Mouse (Mus musculus) neural tube, embryonic 13.5 days (tissue): ENCODE data around the gene Rps12-ps3. TPM values are rescaled to one million over a fixed set of nuclear protein-coding genes. Genes with fewer than 3 reads are reported as not detected.

Experiments
- polyA plus RNA-seq: library from polyadenylated mRNA; unstranded; fragments of >200 nt; fragmentation: Nextera tagmentation; extraction: Ambion mirVana; gene quantifications from 2 replicates; pipeline ENCODE4 v1.2.1, GENCODE M21; 2015

The Rps12-ps3 gene
- polyA plus RNA-seq, 1 experiment from 2014 or later: 12.1 TPM

Other genes with a start within 250 kb of the Rps12-ps3 start
- 33.8 and 35.0 TPM in 2 replicates for gene Shtn1, start 246.2 kb upstream of the Rps12-ps3 start, polyA plus RNA-seq
- not detected in 2 replicates for gene Vax1, start 152.2 kb upstream of the Rps12-ps3 start, polyA plus RNA-seq
- not detected in 2 replicates for gene Kcnk18, start 103.1 kb upstream of the Rps12-ps3 start, polyA plus RNA-seq
- gene Slc18a2, start 61.4 kb upstream of the Rps12-ps3 start, polyA plus RNA-seq: 10.6 and 10.7 TPM in 2 replicates
- gene Pdzd8, start 23.5 kb downstream of the Rps12-ps3 start, polyA plus RNA-seq: 10.4 and 10.9 TPM in 2 replicates
- 0.32 TPM in 1 of 2 replicates, not detected in the other for gene Emx2, start 136.1 kb downstream of the Rps12-ps3 start, polyA plus RNA-seq